Comparison of ENCODE assay signal across 9 mouse cellular contexts in genomic region chr12:79916896-79917633, GRCm38 (mm10).
DNase-seq lines count a peak whose midpoint lies in the region; ATAC-seq and TF ChIP-seq lines count a peak whose summit lies in the region.
"Had no signal": no experiment of that assay in that cellular context is flagged by ENCODE, and none has a peak within 500 bp of the region (broad histone marks: within the 10 kb centered on the region; RNA-seq: fewer than 3 reads in every experiment).

No protein-coding gene starts in this region.

- no peaks in the 10 kb centered on the region for H3K36me3 ChIP-seq in limb, embryonic 13.5 days

- H3K4me2 ChIP-seq in limb, embryonic 13.5 days (replicated peaks), result no peak overlapping the region

- peak overlapping the region; percentile 32; the same call in 1 of the 2 replicates for H3K27ac ChIP-seq in layer of hippocampus, adult 2 months
- peak overlapping the region; percentile 80 for H3K27ac ChIP-seq in brown adipose tissue, adult 24 weeks (replicated peaks; ENCODE audit: low read depth, low read length)
- peak overlapping the region; percentile 3; the same call in 1 of the 2 replicates for H3K27ac ChIP-seq in limb, embryonic 13.5 days

- no peak for TF ChIP-seq CTCF in layer of hippocampus, adult 2 months (conservative IDR thresholded peaks at IDR 0.05)

- H3K4me1 ChIP-seq in brown adipose tissue, adult 24 weeks (ENCODE audit: control insufficient read depth, insufficient read depth, insufficient read length, low read length), result peaks cover 18% of the 10 kb centered on the region
- peaks cover 30% of the 10 kb centered on the region for H3K4me1 ChIP-seq in limb, embryonic 13.5 days

- peaks cover 13% of the 10 kb centered on the region for H3K9me3 ChIP-seq in limb, embryonic 13.5 days

- ATAC-seq in limb, embryonic 13.5 days (ENCODE audit: low FRiP score, low read depth), result no peak
- ATAC-seq in erythroid progenitor cell, adult 5-6 weeks (replicated peaks; ENCODE audit: low FRiP score, poor library complexity, severe bottlenecking), result no peak

- H3K27me3 ChIP-seq in limb, embryonic 13.5 days, result no peaks in the 10 kb centered on the region

- no peak overlapping the region for H3K9ac ChIP-seq in limb, embryonic 13.5 days

- WGBS in limb, embryonic 13.5 days, result 73% methylated on average over 5 of the region's 5 CpGs

- intact Hi-C loops in heart, postnatal 14 days (cut with DNase I), result no loop called here

- no peak overlapping the region for H3K4me3 ChIP-seq in layer of hippocampus, adult 2 months
- H3K4me3 ChIP-seq in brown adipose tissue, adult 24 weeks (ENCODE audit: insufficient read depth, low read depth, low read length), result no peak overlapping the region
- H3K4me3 ChIP-seq in limb, embryonic 13.5 days, result no peak overlapping the region

- peak; percentile 86 for DNase-seq in heart, adult 11 months
- no peak for DNase-seq in heart, postnatal 14 days
- no peak for DNase-seq in layer of hippocampus, adult 2 months (ENCODE audit: low spot score in 2 of 2)
- no peak for DNase-seq in layer of hippocampus, postnatal 14 days (ENCODE audit: low spot score in 2 of 2)
- no peak for DNase-seq in thymus, postnatal 14 days
- DNase-seq: gastrocnemius, postnatal 10 days had no signal

Comparison
In these comparisons a context has a peak if more than half of its experiments do, and no peak if none do; other contexts are left out.
1. H3K27ac ChIP-seq: peak in every context shown above with its lines; median percentile 80 in brown adipose tissue, adult 24 weeks; 32 in layer of hippocampus, adult 2 months; 3 in limb, embryonic 13.5 days.